Mouse (Mus musculus) duodenum, adult 2 months (tissue): Measurements from ENCODE around the gene Naip2. TPM values are rescaled to one million over a fixed set of nuclear protein-coding genes. Genes with fewer than 3 reads are reported as not detected.

ENCODE experiments used
- polyA plus RNA-seq: library from polyadenylated mRNA; depleted of rRNA; stranded (reverse); fragments of >200 nt; gene quantifications from 2 replicates; pipeline ENCODE4 v1.2.3, GENCODE M21; 2012; ENCODE audit warnings: low replicate concordance; rRNA removed

The Naip2 gene
- 3.9 and 5.3 TPM in 2 replicates for polyA plus RNA-seq

GRCm38 (mm10) chr13:100201659-100202333 lies at the start of gene Naip2:
Gene Naip2 (minus strand): TSS chr13:100202092.

GRCm38 (mm10) chr13:100246223-100246622 lies 44.3 kb upstream of the Naip2 start, which contains the start of gene Naip5:
Gene Naip5 (minus strand): TSS chr13:100246323.

GRCm38 (mm10) chr13:100124423-100125257 lies 77.3 kb downstream of the Naip2 start, which contains the start of gene Smn1:
Gene Smn1 (plus strand): TSS chr13:100124852.

GRCm38 (mm10) chr13:100107652-100108472 lies 94.0 kb downstream of the Naip2 start, which contains the start of gene Serf1:
Gene Serf1 (plus strand): TSS chr13:100108012.

GRCm38 (mm10) chr13:100103748-100104254 lies 98.1 kb downstream of the Naip2 start, which contains the start of gene Bdp1:
Gene Bdp1 (minus strand): TSS chr13:100104070.

Other genes with a start within 250 kb of the Naip2 start
- 8.5 and 23.2 TPM in 2 replicates for gene Mccc2, start 186.5 kb downstream of the Naip2 start, polyA plus RNA-seq
- 0.55 and 0.82 TPM in 2 replicates for gene Bdp1, start 98.0 kb downstream of the Naip2 start, polyA plus RNA-seq
- 3.8 and 16.4 TPM in 2 replicates for gene Serf1, start 94.1 kb downstream of the Naip2 start, polyA plus RNA-seq
- 8.1 and 8.4 TPM in 2 replicates for gene Smn1, start 77.2 kb downstream of the Naip2 start, polyA plus RNA-seq
- gene Naip5, start 44.2 kb upstream of the Naip2 start, polyA plus RNA-seq = 6.4 and 14.7 TPM in 2 replicates
- gene Naip6, start 115.6 kb upstream of the Naip2 start, polyA plus RNA-seq = 10.3 and 10.7 TPM in 2 replicates